Comparison of ENCODE assay signal across 21 mouse cellular contexts in the genomic region with DNA sequence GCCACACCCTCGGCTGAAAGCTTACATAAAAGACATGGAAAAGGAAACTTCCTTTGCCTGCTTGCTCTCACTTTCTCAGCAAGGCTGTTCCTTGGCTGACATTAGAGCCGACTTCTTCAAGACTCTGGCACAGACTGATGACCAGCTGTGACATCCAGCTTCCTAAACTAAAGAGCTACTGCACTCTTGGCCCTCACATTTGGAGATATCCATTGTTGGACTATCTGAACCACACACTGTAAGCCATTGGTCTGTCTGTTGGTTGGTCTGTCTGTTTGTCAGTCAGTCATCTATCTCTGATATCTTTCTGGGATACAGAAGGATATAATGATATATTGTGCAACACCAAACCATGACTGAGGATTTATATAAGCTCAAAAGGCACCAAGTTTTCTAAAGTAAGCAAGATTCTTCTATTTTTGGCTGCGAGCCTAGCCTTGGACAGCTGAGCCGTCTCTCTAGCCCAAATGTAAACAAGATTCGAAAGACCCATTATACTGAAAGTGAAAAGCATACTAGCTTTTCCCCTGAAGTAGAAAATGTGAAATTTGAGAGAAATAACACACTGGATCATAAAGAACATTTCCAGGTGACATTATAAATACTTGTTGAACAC. TPM values are rescaled to one million over a fixed set of nuclear protein-coding genes. Genes with fewer than 3 reads are reported as not detected.
DNase-seq lines count a peak whose midpoint lies in the region; ATAC-seq and TF ChIP-seq lines count a peak whose summit lies in the region.
"Had no signal": no experiment of that assay in that cellular context is flagged by ENCODE, and none has a peak within 500 bp of the region (broad histone marks: within the 10 kb centered on the region; RNA-seq: fewer than 3 reads in every experiment).

No protein-coding gene starts in this region.

- H3K4me1 ChIP-seq in heart, embryonic 15.5 days (replicated peaks) = no peaks in the 10 kb centered on the region
- H3K4me1 ChIP-seq in kidney, postnatal 0 days (replicated peaks; ENCODE audit: insufficient read depth, low read length) = no peaks in the 10 kb centered on the region
- no peaks in the 10 kb centered on the region for H3K4me1 ChIP-seq in small intestine, adult 2 months (ENCODE audit: control insufficient read depth, insufficient read depth, insufficient read length, low read length)
- H3K4me1 ChIP-seq: forebrain, embryonic 12.5 days; hindbrain, embryonic 13.5 days; megakaryocyte, embryonic 14.5 days had no signal

- DNase-seq in heart, adult 8-10 months (ENCODE audit: low spot score) = no peak
- DNase-seq in kidney, postnatal 0 days (ENCODE audit: low spot score) = peak; percentile 53
- no peak for DNase-seq in kidney, adult 11 months
- peak; percentile 18 for DNase-seq in lung, postnatal 10 days
- DNase-seq in lung, postnatal 36 days = no peak
- no peak for DNase-seq in left cerebral cortex, postnatal 14 days (ENCODE audit: low spot score in 2 of 2)
- DNase-seq: cerebellum, adult 18-20 months; gastrocnemius, postnatal 25 days; heart, adult 2 months; layer of hippocampus, postnatal 36 days; right cerebral cortex, postnatal 14 days; thymus, postnatal 14 days had no signal

- no peak overlapping the region for H3K27ac ChIP-seq in heart, embryonic 15.5 days
- H3K27ac ChIP-seq in kidney, postnatal 0 days = no peak overlapping the region
- H3K27ac ChIP-seq in small intestine, adult 2 months (ENCODE audit: insufficient read depth, low read depth, low read length) = peak overlapping the region; percentile 46; the same call in 1 of the 2 replicates
- H3K27ac ChIP-seq: forebrain, embryonic 12.5 days; heart, adult 2 months; hindbrain, embryonic 13.5 days; layer of hippocampus, adult 2 months had no signal

- intact Hi-C loops in left cerebral cortex, postnatal 14 days (cut with DNase I) = no loop called here

- no peak for TF ChIP-seq CTCF in kidney, postnatal 0 days (IDR thresholded peaks at IDR 0.05; ENCODE audit: low read depth)
- no peak for TF ChIP-seq CTCF in small intestine, adult 2 months (IDR thresholded peaks at IDR 0.05; ENCODE audit: extremely low read depth, insufficient read length, insufficient replicate concordance, low read depth, low read length)

- H3K4me2 ChIP-seq in heart, embryonic 15.5 days = no peak overlapping the region
- no peak overlapping the region for H3K4me2 ChIP-seq in kidney, postnatal 0 days (ENCODE audit: low read length)
- H3K4me2 ChIP-seq: forebrain, embryonic 12.5 days; hindbrain, embryonic 13.5 days had no signal

- no peak for TF ChIP-seq POLR2A in small intestine, adult 2 months (IDR thresholded peaks at IDR 0.05; ENCODE audit: low read depth, low read length)

- H3K4me3 ChIP-seq in heart, embryonic 15.5 days = no peak overlapping the region
- no peak overlapping the region for H3K4me3 ChIP-seq in kidney, postnatal 0 days (replicated peaks; ENCODE audit: low read depth, low read length)
- H3K4me3 ChIP-seq in small intestine, adult 2 months (ENCODE audit: low read depth, low read length) = no peak overlapping the region
- H3K4me3 ChIP-seq: forebrain, embryonic 12.5 days; heart, adult 2 months; hindbrain, embryonic 13.5 days; layer of hippocampus, adult 2 months; megakaryocyte, embryonic 14.5 days had no signal

- no peaks in the 10 kb centered on the region for H3K27me3 ChIP-seq in heart, embryonic 15.5 days
- no peaks in the 10 kb centered on the region for H3K27me3 ChIP-seq in kidney, postnatal 0 days (ENCODE audit: insufficient read depth, low read length)
- H3K27me3 ChIP-seq in small intestine, adult 2 months (ENCODE audit: control insufficient read depth, insufficient read depth, low read length) = no peaks in the 10 kb centered on the region
- H3K27me3 ChIP-seq: CH12.LX; forebrain, embryonic 12.5 days; hindbrain, embryonic 13.5 days; megakaryocyte, embryonic 14.5 days had no signal

- 50% methylated on average over 5 of the region's 5 CpGs for WGBS in heart, embryonic 15.5 days
- WGBS in kidney, postnatal 0 days = 48% methylated on average over 5 of the region's 5 CpGs
- WGBS in small intestine, adult 2 months = 50% methylated on average over 5 of the region's 5 CpGs

- H3K36me3 ChIP-seq in heart, embryonic 15.5 days = no peaks in the 10 kb centered on the region
- H3K36me3 ChIP-seq in kidney, postnatal 0 days (ENCODE audit: insufficient read depth, low read length) = no peaks in the 10 kb centered on the region
- no peaks in the 10 kb centered on the region for H3K36me3 ChIP-seq in small intestine, adult 2 months (ENCODE audit: control insufficient read depth, insufficient read depth, low read length)
- H3K36me3 ChIP-seq: forebrain, embryonic 12.5 days; hindbrain, embryonic 13.5 days had no signal

- 0 out of 2 replicates have a peak, but pooled peaks have one; percentile 7 for ATAC-seq in heart, embryonic 15.5 days (replicated peaks; ENCODE audit: insufficient number of reproducible peaks, insufficient read depth, low FRiP score, low read depth)
- ATAC-seq in kidney, postnatal 0 days (replicated peaks; ENCODE audit: low FRiP score, low read depth) = no peak
- ATAC-seq: inflammation-experienced regulatory T-cells, adult 6 months; midbrain, embryonic 16.5 days had no signal

- no peaks in the 10 kb centered on the region for H3K9me3 ChIP-seq in heart, embryonic 15.5 days (replicated peaks)
- no peaks in the 10 kb centered on the region for H3K9me3 ChIP-seq in kidney, postnatal 0 days (replicated peaks; ENCODE audit: low read length)
- H3K9me3 ChIP-seq: forebrain, embryonic 12.5 days; hindbrain, embryonic 13.5 days; megakaryocyte, embryonic 14.5 days had no signal

- no peak overlapping the region for H3K9ac ChIP-seq in heart, embryonic 15.5 days
- no peak overlapping the region for H3K9ac ChIP-seq in kidney, postnatal 0 days (ENCODE audit: low read depth, low read length)
- H3K9ac ChIP-seq: forebrain, embryonic 12.5 days; hindbrain, embryonic 13.5 days had no signal

RNA-seq across cellular contexts. Expression of gene Atxn7l3b, which starts 12.1 kb away (rescaled TPM):
- 105 and 122 TPM in 2 replicates for polyA plus RNA-seq in heart, embryonic 15.5 days (2015; fragmentation: Nextera tagmentation; extraction: Ambion mirVana)
- total RNA-seq in heart, adult 8-10 months (2022) = 10 to 100 TPM; 19.1 to 22.6 (median 19.9) TPM
- 237 and 244 TPM in 2 replicates for polyA plus RNA-seq in kidney, postnatal 0 days (2015; fragmentation: Nextera tagmentation; extraction: Ambion mirVana)
- polyA plus RNA-seq in small intestine, adult 2 months (2012; rRNA removed) = 10.4 and 39.6 TPM in 2 replicates
- 100 to 1,000 TPM; 281 to 285 TPM for total RNA-seq in left cerebral cortex, postnatal 14 days (2021)

Comparison
In these comparisons a context has a peak if more than half of its experiments do, and no peak if none do; other contexts are left out.
1. DNase-seq: peak in kidney, postnatal 0 days (single experiment) and lung, postnatal 10 days (single experiment); none in heart, adult 8-10 months (single experiment), kidney, adult 11 months (single experiment), lung, postnatal 36 days (single experiment) and left cerebral cortex, postnatal 14 days (0 of 2).